Mouse (Mus musculus): Measurements from ENCODE around the gene P2ry2.

Gene P2ry2

DNA sequence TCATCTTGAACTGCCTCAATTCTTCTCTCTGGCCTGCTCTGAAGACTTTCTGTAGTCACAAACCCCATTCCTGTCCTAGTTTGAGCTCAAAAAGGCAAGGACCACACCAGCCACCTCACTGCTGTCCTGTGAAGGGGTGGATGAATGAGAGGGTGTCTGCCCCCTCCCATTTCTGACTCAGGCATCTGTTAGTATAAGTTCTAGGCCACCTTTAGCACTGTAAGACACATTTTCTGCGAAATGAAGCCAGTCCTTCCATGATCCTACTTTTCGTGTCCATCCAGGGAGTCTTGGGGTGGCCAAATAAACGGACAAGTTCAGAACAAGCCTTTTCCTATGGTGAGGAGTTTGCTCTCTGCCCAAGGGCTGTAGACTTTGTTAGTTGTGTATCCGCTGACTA is at the start of gene P2ry2:
TSS of gene P2ry2 (minus strand) at position 326 of the 400 bp plus-strand sequence.
- DNase-seq (ENCODE audit: low spot score), result no peak

DNA sequence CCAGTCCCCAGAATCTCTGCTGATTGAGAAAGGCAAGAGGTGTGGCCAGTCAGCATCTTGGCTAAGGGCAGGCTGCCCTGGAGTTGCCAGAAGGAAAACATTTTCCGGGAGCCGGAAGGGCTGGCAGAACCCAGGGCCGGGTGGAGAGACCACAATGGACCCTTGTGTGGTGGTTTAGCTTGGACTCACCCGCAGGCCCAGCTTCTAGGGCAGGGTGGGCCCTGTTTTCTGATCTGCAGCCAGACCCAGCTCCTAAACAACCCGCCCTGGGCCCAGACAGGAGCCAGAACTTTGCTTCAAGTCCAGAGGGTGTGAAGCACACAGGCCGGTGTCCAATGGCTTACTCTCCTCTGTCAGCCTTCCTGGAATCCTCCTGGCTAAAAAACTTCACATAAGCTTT is 49.6 kb upstream of the P2ry2 start:
- DNase-seq (ENCODE audit: low spot score), result peak; percentile 35

DNA sequence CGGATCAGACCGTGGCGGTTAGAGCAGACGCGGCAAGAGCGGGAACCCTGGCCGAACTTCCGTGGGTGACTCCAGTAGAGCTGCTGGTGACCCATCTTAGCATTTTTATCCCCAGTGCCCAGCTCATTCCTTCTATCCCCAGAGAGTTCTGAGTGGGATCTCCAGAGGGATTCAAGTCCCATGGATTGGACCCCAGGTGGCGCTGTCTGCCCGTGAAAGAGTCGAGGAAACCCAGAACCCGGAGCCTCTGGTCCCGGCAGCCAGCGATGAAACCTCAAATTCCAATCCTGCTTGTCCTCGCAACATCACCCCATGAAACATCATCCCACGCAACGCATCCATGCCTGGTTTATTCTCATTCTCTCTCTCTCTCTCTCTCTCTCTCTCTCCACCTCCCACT is 48.7 kb upstream of the P2ry2 start:
- peak; percentile 87 for DNase-seq (ENCODE audit: low spot score)

DNA sequence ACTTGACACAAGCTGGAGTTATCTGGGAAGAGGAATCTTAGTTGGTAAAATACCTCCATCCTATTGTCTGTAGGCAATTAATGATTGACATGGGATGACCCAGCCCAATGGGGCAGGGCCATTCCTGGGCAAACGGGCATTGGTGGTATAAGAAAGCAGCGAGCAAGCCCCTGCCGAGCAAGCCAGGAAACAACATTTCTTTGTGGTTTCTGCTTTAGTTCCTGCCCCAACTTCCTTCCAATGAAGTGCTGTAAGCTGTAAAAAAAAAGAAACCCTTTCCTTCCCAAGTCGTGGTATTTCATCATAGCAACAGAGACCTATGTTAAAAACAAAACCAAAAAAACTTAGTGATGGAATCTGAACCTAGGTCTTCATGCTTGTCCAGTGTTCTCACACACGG is 47.8 kb upstream of the P2ry2 start:
- DNase-seq (ENCODE audit: low spot score), result no peak

DNA sequence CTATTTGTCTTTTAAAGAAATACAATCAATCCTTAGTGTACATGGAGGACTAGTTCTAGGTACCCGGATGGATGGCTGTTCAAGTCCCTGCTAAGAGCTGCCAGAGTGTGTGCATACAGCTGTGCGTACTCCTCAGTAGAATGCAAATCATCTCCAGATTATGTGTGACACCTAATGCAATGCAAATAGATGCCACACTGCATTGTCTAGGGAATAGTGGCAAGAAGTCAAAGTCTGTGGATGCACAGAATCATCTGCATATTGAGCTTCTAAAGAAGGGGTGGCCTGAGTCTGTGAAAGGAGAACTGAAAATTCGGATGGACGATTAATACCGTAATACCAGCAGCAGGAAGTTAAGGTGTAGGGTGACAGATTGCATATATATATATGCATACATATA is 46.5 kb upstream of the P2ry2 start:
- no peak for DNase-seq (ENCODE audit: low spot score)

DNA sequence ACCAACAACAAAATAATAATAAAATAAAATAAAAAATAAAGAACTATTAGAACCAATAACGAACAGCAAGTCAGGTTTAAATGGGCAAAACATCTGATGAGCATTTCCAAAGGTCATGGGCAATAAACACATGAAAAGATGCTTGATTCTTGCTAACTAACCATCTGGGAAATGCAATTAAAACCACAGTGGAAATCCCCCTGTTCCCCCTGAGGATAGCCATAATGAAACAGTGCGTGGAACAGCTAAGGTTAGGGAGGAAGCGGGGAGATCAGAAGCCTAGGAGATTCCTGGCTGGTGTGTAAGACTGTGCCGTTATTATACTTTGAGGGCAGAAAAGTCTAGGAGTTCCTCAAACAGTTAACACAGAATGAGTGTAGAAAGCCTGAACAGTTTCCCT is 44.6 kb upstream of the P2ry2 start:
- DNase-seq (ENCODE audit: low spot score), result no peak

DNA sequence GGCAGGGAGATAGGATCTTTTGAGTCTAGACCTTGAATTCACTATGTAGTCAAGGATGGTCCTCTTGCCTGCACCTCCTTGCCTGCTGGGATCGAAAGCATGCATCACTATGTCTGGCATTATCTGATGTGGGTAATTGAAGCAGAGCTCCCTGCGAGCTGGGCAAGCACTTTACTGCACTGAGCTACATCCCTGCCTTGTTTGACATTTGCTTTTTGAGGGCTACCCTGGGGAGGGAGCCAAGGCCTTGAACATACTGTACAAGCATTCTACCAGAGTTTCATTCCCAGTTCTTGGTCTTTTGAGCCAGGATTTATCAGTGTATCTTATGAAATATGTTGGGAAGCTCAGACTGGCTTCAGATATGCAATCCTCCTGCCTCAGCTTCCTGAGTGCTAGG is 40.5 kb upstream of the P2ry2 start:
- DNase-seq (ENCODE audit: low spot score), result no peak

DNA sequence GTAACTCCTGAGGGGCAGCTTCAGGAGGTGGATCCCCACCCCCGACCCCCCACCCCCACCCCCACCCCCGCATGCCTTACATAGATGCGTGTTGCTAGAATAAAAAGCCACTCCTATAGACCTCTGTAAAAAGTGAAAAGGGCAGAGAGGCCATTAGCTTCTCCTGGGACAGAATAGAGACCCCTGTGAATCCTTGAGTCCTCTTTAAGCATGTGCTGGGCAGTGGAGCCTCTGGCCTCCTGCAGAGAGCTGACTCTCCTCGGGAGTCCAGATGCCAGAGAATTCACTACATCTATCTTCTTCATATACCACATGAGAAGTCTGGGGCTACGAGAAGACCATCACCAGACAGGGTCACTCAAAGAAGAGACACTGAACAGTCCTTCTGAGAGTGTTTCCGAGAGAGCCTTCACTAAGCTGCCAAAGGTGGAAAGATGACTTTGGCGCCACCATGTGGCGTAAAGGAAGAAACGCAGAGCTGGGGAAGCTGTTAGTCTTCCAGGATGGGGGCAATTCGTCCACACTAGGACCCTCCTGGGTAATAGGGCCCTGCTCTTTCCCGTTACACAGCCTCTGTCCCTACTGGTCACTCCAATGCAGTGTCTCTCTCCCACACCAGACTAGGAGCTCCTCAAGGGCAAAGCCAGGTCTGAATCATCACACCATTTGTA is 39.0 kb upstream of the P2ry2 start:
- DNase-seq (ENCODE audit: low spot score), result peak; percentile 52

DNA sequence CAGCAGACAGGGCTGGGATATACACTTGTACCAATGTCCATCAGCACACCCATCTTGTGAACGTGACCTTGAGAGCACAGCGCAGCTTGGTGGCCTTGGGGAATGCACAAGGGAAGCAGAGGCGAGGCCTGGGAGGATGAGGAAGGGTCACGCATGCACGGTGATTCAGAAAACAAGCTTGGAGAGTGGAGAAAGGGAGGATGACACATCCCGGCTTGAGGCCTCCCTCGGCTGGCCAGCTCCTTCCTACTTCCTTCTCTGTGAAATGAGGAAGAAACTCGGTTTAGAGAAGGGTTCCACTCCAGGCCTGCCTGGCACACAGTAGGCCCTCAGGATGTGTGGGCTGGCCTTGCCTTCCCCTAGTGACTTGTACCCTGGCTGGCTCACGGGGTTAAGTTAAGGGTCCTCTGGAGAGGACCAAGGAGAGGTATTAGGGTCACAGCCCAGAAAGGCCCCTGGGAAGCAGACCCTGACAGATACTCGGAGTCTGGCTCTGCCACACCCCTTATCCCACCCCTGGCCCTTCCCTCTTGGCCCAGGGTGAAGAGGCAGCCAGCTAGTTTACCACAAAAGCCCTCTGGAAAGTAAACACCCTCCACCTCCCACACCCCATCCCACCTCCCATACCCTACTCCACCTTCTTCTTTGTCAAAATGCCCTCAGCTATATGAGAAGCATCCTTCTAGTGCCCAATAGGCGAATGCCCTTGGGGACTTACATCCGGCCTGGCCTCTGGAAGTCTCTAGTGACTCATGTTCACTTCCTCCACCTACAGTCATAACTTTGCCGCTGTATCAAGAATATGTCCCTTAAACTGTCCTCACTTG is 38.3 kb upstream of the P2ry2 start:
- DNase-seq (ENCODE audit: low spot score), result peak; percentile 38

DNA sequence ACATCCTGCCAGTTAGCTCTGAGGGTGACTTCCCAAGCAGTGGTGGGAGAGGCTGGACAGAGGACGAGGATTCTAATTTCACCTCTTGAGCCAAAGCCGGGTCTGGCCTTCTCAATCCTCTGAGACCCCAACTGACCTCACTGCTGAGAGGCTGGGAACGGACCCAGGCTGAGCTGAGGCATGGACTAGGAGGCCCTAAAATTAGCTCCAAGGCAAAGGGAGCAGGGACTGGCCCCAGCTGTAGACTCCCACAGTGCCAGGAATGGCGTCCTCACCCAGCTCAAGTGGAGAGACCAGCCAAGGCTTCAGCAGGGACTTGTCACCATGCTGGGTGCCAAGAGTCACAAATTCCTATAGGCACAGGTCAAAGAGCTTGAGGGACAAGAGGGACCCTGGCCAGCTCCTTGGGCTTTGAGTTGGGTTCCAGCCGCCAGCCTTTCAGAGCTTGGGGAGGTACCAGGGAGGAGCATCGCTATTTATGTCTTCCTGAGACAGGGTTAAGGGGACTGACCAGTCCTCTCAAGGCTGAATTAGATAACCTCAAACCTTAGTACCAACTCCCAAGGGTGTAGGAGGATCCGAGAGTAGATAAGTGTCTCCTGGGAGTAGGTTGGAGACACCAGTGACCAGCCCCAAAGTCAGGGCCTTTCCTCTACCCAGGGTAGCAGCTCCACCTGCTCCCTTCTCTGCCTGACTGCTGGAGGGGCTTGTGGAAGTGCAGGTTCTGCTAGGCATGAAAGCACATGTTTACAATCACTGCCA is 36.8 kb upstream of the P2ry2 start:
- DNase-seq (ENCODE audit: low spot score), result no peak

DNA sequence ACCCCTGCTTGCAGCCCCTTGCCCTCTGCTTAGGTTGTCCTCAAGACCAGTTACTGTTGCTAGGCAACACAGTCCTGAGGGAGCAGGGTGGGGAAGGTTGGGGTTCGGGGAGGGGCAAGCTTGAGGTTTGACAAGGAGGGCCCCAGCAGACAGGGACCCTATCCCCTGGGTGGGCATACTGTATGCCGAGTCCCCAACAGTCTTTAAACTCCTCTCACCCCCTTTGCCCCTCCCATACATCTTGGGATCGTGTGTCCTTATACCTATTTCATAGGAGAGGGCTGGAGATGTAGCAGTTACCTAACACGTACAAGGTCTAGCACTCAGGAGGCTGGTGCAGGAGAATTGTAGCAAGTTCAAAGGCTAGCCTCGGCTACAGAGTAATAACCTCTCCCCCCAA is 35.6 kb upstream of the P2ry2 start:
- no peak for DNase-seq (ENCODE audit: low spot score)

DNA sequence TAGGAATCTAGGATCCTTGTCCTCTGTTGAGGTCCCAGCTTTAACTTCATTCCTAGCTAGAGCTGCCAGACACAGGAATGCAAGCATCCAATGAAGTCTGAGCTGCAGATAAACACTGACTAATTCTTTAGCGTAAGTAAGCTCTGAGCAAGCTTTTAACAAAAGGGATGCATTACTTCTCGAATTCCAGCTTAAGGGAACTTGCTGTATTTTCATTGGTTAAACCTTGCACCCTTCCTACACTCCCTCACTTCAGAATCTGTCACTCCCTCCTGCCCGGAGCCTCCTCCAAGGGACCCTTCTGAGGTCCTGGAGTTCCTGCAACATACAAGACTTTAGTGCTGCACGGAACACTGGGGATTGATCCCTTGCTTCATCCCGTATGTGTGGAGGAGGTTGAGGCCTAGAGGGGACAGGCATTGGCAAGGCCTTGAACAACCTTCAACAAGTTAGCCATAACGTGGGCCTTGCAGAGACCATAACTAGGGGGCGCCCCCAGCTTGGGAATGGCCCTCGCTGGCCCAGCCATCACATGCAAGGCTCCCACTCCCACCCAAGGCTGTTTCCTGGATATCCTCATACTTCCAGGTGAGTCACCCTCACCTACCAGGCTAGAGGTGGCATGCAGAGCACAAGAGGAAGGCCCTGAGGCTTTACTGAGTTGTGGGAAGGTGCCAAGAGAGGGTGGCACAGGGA is 31.3 kb upstream of the P2ry2 start:
- no peak for DNase-seq (ENCODE audit: low spot score)

DNA sequence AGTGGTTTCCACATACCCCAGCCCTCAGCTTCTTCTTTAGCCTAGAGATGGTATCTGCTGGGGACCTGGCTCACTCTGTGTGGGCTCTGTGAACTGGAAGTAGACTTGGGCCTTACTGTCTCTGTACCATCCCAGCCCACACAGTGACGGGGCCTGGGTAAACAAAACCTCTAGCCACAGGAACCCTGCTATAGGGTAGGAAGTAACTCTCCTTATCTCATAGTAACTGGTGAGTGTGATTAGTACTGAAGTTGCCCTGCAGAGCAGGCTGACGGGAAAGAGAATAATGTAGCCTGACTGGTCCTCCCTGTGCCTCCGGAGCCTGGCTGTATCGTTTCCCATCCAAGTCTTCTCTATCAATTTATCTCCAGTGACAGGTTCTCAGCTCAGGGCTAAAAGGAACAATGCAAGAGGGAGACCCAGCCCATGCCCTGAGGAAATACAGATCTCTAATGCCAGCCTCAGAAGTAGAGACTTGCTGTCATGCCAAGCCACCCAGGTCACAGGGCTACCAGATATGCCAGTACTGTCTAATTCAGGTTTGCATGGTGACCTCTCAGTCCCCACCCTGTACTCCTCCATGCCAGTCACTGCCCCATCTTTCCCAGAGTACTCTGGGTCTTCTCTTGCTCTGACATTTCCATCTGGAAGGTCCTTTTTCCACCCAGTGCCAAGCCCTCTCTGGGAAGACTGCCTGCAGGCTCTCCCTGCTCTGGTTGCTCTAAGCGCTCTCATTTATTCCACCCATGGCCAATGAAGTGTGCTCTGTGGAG is 29.5 kb upstream of the P2ry2 start:
- no peak for DNase-seq (ENCODE audit: low spot score)

DNA sequence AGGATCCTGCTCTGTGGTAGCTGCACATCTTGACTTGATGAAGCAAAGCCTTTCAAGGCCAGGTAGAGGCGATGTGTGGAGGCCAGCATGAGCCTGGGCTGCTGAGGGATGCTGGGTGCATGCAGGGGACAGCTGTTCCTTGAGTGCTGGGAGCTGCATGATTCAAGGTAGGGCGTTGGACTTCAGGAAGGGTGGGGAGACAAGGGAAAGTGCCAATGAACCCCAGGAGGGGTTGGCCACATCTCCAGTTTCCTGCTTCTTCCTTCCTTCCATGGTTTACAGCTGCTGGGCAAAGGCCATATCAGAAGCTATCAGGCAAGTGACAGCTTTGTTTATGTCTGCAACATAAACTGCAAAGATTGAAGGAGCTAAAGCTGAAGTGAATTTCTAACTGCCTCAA is 28.9 kb upstream of the P2ry2 start:
- DNase-seq (ENCODE audit: low spot score), result no peak

DNA sequence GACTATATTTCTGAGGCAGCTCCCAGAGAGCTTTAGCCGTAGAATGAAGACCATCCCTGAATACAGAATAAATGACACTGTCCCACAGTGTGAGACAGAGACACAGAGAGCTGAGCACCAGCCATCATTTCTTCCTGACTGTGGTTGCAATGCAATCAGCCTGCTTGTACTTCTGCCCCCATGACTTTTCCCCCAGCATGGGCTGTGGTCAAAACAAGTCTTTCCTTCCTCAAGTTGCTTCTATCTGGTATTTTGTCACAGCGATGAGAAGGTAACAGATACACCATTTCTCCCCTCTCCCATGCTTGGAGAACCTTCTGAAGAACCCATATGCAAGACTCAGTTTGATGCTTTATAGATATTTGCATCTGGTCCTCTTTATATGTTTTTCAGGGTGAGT is 20.7 kb upstream of the P2ry2 start:
- no peak for DNase-seq (ENCODE audit: low spot score)

DNA sequence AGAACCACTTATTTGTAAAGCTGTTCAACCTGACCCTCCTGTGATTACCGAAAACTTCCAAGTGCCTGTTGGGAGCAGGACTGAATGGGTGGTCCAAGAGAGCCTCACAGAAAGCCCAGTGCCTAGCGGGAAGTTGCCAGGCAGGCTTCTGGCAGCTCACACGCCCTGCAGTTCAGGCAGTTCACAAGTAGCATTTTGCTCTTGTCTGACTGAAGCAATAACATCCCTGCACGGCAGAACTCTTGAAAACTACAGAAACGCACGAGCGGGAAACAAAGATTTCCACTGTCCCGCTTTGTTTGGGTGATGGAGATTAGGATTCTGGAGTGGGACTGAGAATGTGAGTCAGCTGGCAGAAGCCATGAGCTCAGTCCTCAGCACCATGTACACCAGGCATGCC is 18.6 kb upstream of the P2ry2 start:
- no peak for DNase-seq (ENCODE audit: low spot score)

DNA sequence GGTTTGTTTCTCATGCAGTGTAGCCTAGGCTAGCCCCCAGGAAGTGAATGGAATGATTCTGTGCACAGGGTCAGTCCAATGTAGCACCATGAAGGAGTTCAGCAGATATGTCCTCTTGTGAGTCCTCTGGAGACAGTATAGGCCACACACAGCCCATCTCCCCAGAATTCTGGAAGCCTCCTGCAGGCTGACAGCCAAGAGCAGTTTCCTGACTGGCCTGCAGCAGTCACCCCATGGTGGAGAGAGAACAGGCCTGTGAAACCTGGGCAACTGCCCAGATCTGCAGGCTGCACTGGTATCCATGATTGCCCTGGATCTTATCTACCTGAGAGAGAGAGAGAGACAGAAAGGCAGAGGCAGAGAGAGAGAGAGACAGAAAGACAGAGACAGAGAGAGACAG is 18.1 kb upstream of the P2ry2 start:
- DNase-seq (ENCODE audit: low spot score), result no peak

DNA sequence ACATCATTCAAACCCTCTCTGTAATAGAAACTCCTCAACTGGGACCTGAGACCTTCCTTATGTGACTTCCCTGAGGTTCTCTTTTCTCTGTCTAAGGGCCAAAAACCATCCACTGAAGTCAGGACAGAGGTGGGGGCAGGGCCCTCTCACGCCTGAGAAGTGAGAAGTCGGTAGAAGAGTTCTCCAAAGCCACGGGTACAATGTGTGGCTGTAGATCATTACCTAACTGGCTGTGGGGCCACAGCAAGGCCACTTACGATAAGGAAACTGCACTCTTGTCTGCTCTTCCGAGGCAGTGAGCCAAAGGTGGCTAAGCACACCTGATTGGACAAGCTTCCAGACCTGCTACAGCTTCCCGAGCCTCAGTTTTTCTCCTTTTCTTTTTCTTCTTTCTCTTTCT is 16.8 kb upstream of the P2ry2 start:
- no peak for DNase-seq (ENCODE audit: low spot score)

DNA sequence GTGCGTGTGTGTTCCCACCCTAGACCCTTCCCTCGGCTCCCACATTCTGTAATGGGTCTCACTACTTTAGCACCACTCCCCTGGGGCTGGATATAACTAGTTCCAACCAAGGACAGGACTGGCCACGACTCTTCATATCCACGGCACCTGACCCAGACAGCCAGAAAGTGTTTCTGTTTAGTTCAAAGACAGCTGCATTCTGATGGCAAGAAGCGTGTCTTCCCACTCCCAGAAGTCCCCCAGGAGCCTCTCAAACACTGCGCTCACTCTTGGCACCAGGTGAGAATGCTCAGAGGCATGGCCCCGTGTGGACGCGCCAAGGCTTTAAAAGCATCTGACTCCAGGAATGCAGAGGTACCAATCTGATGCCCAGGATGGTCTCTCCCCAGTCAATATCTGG is 16.3 kb upstream of the P2ry2 start:
- no peak for DNase-seq (ENCODE audit: low spot score)

DNA sequence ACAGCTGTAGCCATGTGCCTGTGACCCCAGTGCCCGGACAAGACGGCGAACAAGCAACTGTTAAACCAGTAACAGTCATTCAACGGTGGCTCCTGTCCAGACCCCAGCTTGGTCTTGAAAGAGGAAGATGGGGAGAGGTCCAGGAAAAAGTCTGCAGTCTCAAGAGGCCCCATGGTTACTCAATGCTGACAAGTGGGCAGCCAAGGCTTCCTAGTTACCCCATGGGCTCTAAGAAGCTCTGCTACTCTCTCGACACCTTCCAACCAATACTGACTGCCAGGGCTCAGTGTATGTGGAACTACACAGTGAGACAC is 15.7 kb upstream of the P2ry2 start:
- no peak for DNase-seq (ENCODE audit: low spot score)

DNA sequence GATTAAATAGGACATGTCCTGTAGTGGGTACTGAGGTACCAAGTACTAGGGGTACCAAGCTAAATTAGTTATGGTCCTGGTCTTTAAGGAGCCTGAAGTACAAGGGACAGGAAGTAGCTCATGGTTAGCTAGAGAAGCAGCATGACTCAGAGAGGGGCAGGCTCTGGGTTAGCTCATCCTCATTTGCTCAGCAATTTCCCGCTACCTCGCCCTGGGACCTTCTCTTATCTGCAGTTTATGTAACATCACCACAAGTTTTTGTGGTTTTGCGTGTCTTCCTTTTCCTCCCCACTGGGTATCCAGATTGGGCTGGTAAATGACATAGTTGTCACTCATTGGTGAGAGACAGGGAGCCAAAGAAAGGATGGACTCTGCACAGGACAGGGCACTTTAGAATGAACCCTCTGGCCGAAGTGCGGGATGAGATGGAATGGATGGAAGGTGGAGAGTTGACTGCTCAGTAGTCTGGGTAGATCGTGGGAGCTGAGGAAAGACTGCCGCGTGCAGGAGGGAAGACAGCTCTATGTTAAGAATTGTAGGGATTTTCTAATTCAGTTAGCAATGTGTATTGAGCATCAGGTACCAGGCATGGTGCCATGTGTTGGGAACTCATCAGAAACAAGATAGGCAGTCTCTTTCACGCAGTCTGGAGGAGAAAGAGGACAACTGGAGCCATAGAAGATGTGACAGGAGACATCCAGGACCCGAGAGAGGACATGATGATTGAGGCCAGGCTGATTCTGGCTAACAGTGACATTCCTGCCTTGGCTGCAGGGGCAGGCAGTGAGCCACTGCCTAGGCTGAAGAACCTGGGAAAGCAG is 15.2 kb upstream of the P2ry2 start:
- no peak for DNase-seq (ENCODE audit: low spot score)

Data from ovary, postnatal 36 days (tissue).